10 mouse cellular contexts compared by ENCODE assay signal in the genomic region with DNA sequence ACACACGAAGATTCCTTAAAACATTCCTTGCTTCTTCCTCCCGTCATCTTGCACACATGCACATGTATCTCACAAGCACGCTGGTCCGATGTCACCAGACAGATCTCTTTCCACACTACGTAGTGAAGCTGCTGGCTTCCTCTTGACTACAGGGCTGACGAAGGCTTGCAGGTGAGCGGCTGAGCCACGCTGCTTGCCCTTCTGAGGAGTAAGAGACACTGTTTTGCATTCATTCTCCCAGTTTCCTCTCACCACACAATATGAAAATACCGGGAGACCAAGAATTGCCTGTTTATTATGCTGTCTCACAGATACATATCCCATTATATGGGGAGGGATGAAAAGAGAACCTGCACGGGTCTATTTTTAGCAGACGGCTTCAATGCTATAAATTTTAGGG.
DNase-seq lines count a peak whose midpoint lies in the region; ATAC-seq lines count a peak whose summit lies in the region.
"Had no signal": no experiment of that assay in that cellular context is flagged by ENCODE, and none has a peak within 500 bp of the region (broad histone marks: within the 10 kb centered on the region; RNA-seq: fewer than 3 reads in every experiment).

No protein-coding gene starts in this region.

- no peaks in the 10 kb centered on the region for H3K36me3 ChIP-seq in heart, embryonic 15.5 days
- no peaks in the 10 kb centered on the region for H3K36me3 ChIP-seq in hindbrain, embryonic 12.5 days
- H3K36me3 ChIP-seq in midbrain, embryonic 13.5 days, result no peaks in the 10 kb centered on the region
- H3K36me3 ChIP-seq: embryonic facial prominence, embryonic 15.5 days had no signal

- 4% methylated on average over 11 of the region's 11 CpGs for WGBS in heart, embryonic 15.5 days
- WGBS in hindbrain, embryonic 12.5 days, result 2% methylated on average over 11 of the region's 11 CpGs
- 3% methylated on average over 11 of the region's 11 CpGs for WGBS in midbrain, embryonic 13.5 days

- H3K9ac ChIP-seq in heart, embryonic 15.5 days, result no peak overlapping the region
- no peak overlapping the region for H3K9ac ChIP-seq in hindbrain, embryonic 12.5 days
- H3K9ac ChIP-seq in midbrain, embryonic 13.5 days (replicated peaks), result no peak overlapping the region; the same call in 1 of the 2 replicates
- H3K9ac ChIP-seq: embryonic facial prominence, embryonic 15.5 days had no signal

- H3K27me3 ChIP-seq in heart, embryonic 15.5 days, result peaks cover 90% of the 10 kb centered on the region
- H3K27me3 ChIP-seq in hindbrain, embryonic 12.5 days, result peaks cover 69% of the 10 kb centered on the region
- H3K27me3 ChIP-seq in midbrain, embryonic 13.5 days, result peaks cover 51% of the 10 kb centered on the region

- DNase-seq in heart, postnatal 10 days, result no peak
- DNase-seq in brain, adult 2 months (ENCODE audit: low read depth, low spot score), result peak; percentile 20
- no peak for DNase-seq in adrenal gland, postnatal 14 days
- DNase-seq in thymus, postnatal 10 days (ENCODE audit: low spot score in 2 of 2), result no peak
- DNase-seq in frontal cortex, postnatal 14 days (ENCODE audit: low spot score in 2 of 2), result no peak

- no peaks in the 10 kb centered on the region for H3K9me3 ChIP-seq in heart, embryonic 15.5 days (replicated peaks)
- no peaks in the 10 kb centered on the region for H3K9me3 ChIP-seq in hindbrain, embryonic 12.5 days (replicated peaks)
- H3K9me3 ChIP-seq in midbrain, embryonic 13.5 days, result no peaks in the 10 kb centered on the region
- H3K9me3 ChIP-seq: embryonic facial prominence, embryonic 15.5 days had no signal

- H3K4me3 ChIP-seq in heart, embryonic 15.5 days, result peak overlapping the region; percentile 40
- H3K4me3 ChIP-seq in hindbrain, embryonic 12.5 days, result peak overlapping the region; percentile 24; the same call in 1 of the 2 replicates
- H3K4me3 ChIP-seq in midbrain, embryonic 13.5 days (replicated peaks), result peak overlapping the region; percentile 31
- H3K4me3 ChIP-seq: embryonic facial prominence, embryonic 15.5 days; myocyte had no signal

- peak overlapping the region; percentile 64 for H3K4me2 ChIP-seq in heart, embryonic 15.5 days
- peak overlapping the region; percentile 52 for H3K4me2 ChIP-seq in hindbrain, embryonic 12.5 days (replicated peaks)
- H3K4me2 ChIP-seq in midbrain, embryonic 13.5 days (replicated peaks), result peak overlapping the region; percentile 57

- ATAC-seq in heart, embryonic 15.5 days (replicated peaks; ENCODE audit: insufficient number of reproducible peaks, insufficient read depth, low FRiP score, low read depth), result no peak
- no peak for ATAC-seq in hindbrain, embryonic 12.5 days (ENCODE audit: low FRiP score)
- no peak; the same call in 1 of the 2 replicates for ATAC-seq in midbrain, embryonic 13.5 days

- no peak overlapping the region for H3K27ac ChIP-seq in heart, embryonic 15.5 days
- no peak overlapping the region for H3K27ac ChIP-seq in hindbrain, embryonic 12.5 days
- H3K27ac ChIP-seq in midbrain, embryonic 13.5 days, result peak overlapping the region; percentile 44
- H3K27ac ChIP-seq: embryonic facial prominence, embryonic 15.5 days had no signal

- peaks cover 12% of the 10 kb centered on the region for H3K4me1 ChIP-seq in heart, embryonic 15.5 days (replicated peaks)
- H3K4me1 ChIP-seq in hindbrain, embryonic 12.5 days, result peaks cover 38% of the 10 kb centered on the region
- H3K4me1 ChIP-seq in midbrain, embryonic 13.5 days (replicated peaks), result peaks cover 60% of the 10 kb centered on the region

- intact Hi-C loops in heart, postnatal 10 days (cut with DNase I), result no loop called here
